Mouse (Mus musculus) layer of hippocampus, adult 18-20 months (tissue): ENCODE data around the gene C1qtnf1. TPM values are rescaled to one million over a fixed set of nuclear protein-coding genes. Genes with fewer than 3 reads are reported as not detected.

Source experiments
- DNase-seq, 2 experiments: peaks; one replicate each; pipeline ENCODE4 v3.0.0; 2022; ENCODE audit warnings: low spot score in 2 of 2
- total RNA-seq, 2 experiments: library from RNA; stranded (reverse); gene quantifications; 2 replicates each; pipeline ENCODE4 v1.2.3; 2021

C1qtnf1 gene
- total RNA-seq, 2 experiments from 2014 or later: 2.0 to 2.9 TPM

DNA sequence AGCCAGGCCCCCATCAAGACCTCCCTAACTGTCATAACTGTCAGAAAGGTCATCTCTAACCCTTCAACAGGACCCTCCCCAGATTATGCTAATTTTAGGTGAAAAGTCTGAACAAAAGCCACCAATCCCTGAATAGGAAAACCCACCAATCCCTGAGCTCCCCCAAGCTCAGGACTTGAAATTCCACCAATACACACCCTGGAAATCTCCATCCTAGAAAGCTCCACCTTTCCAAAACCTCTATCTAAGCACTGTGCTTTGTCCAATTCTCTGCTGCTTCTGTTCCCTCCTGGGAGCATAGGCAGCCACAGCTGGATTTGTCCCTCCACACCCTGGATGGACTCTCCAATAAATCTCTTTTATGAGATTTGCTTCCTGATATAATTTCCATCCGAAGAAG, 45.2 kb downstream of the C1qtnf1 start:
- no peak for DNase-seq

DNA sequence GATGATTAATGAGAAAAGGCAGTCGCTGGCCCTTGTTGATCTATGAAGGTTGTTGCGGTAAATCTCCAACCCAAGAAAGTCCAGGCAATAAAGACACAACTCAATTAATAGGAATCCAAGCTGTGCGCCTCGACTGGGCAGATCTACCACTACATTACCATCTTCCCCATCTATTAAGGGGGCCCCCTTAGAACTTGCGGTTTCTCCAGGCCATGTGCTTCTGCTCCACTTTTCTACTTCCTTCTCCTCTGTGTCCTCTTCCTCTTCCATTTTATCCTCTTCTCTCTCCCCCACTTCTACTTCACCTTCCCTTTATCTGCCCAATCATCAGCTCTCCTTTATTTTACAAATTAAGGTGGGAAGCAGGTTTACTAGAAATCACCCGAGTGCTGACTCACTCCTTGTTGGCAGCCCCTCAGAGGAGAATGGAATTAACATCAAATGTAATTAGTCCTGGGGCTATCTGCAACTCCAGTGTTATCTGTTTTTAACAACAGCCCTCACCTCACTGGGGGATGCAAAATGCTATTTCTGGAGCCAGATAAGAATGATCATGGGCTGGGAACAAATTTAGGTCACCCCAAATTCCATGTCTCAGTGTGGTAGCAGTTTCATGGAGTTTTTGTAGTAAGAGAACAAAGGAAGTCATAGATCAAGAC, 46.0 kb downstream of the C1qtnf1 start:
- no peak for DNase-seq

DNA sequence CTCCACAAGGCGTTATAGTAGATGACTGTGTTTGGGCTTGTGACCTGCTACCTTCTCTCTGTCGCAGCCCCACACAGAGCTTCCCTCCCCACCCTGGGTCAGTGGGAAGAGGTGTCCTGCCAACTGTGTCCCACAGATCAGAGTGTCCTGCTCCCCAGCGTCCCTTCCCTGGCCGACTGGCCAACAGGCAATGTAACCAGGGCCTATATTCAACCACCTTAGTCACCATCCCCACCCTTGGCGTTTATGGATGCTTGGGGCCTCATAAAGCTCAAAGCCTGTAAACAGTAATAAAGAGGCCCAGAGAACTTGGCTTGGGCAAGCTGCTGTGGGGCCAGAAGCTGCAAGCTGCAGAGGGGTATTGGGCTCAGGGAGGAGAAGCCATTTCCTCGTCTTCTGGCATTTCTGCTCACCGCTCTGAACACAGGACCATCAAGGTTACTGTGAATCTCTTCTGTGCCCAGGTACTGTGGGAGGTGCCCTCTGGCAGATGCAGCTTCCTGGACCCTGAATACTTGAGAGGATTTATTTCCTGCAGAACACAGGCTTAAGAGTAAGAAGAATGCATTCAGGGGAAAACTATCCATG, 47.6 kb downstream of the C1qtnf1 start:
- DNase-seq: no peak

DNA sequence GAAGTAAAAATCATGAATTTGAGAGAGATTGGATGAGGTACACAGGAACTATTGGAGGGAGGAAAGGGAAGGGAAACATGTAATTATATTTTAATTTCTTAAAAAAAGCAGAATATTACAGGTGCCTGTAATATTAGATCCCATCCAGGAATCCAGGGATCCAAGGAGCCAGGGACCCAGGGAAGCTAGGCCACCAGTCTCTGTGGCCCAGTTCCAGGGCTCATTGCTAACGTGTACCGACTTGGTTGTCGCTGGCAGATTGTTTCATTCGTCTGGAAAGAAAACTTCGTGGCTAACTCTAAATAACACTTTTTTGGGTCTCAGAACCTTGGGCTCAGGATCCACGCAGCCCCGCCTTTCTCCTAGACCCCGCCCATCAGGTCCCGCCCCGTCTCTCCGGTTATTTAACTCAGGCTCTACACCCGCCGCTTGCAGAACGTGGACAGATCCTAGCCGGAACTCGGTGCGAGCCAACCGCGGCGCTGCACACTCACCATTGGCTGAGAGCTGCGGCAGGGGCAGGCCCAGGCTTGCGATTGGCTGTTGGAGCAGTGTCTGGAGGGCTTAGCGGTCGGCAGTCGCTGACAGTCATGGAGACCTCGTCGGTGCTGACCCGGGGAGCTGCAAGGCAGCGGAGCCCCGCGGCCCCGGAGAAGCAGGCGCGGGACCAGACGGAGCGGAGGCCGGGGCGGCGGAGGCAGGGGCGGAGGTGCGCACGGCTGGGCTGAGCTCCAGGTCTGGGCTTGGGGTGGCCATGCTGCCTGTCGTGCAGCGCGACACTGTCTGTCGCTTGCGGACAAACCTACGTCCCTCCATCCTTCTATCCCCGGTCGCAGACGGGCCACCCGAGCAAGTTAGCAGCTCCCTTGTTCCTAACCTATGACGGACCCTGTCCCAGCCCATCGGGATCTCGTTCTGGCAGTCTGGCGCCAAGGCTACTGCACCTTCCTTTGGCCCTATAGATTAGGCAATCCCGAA, 48.7 kb downstream of the C1qtnf1 start, which contains the start of gene Engase:
Gene Engase (plus strand): TSS at position 434 of the 978 bp plus-strand sequence.
- peak; percentile 95 to 98 for DNase-seq

DNA sequence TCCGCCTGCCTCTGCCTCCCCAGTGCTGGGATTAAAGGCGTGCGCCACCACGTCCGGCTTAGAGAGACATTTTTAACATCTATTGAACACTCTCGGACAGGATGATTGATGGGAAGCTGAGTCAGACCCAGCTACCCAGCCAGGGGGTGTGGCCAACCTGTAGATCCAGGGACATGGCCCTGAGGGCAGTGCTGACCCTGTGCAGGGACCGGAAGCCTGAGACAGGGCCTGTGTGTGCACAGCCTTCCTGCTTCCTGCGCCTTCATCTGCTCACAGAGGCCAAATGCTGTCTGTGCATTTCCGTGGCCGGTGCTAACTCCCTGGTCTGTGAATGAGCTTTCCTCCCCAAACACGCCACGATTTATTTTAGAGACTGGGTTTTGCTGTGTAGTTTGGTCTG, 51.8 kb downstream of the C1qtnf1 start:
- no peak for DNase-seq

DNA sequence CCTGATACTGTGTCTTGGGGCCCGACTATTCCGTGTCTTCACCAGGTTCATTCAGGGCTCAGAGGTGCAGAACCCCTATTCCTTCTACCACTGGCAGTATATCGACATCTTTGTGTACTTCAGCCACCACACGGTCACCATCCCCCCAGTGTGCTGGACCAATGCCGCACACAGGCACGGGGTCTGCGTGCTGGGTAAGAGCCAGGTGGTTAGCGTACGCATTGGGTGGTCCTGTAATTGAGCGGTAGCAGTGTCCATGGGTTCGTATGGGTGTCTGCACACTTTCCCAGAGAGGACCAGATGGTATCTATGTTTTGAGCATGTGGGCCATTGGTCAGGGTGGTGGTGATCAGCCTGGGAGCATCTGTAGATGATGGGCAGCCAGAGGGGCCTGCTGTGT, 53.2 kb downstream of the C1qtnf1 start:
- no peak for DNase-seq

DNA sequence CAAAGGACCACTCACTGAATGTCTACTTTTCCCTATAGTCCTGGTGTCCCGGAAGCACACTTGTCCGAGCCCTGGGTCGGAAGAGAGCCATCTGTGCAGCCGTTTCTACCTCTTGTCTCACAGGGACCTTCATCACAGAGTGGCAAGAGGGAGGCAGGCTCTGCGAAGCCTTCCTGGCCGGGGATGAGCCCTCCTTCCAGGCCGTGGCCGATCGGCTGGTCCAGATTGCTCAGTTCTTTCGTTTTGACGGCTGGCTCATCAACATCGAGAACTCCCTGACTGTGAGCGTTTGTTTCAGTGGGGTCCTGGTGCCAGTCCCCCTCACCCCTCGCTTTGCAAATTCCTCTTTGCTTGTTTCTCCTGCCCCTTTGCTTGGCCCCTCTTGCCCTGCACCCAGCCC, 53.7 kb downstream of the C1qtnf1 start:
- no peak for DNase-seq

DNA sequence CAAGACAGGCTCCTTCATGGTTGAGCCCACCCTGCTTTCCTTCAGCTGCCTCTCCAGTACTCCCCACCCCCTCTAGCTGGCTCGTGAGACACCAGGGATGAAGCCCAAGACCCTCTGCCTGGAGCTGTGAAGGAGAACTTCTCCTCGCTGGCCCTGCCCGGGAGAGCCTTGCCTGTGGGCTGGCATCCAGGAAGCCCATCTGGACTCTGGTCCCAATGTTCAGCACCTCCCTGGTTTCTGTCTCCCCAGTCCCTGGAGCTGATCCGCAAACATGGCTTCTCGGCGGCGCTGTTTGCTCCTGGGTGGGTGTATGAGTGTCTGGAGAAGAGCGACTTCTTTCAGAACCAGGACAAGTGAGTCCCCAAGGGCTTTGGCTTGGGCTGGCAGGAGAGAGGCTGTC, 56.2 kb downstream of the C1qtnf1 start:
- DNase-seq: no peak

DNA sequence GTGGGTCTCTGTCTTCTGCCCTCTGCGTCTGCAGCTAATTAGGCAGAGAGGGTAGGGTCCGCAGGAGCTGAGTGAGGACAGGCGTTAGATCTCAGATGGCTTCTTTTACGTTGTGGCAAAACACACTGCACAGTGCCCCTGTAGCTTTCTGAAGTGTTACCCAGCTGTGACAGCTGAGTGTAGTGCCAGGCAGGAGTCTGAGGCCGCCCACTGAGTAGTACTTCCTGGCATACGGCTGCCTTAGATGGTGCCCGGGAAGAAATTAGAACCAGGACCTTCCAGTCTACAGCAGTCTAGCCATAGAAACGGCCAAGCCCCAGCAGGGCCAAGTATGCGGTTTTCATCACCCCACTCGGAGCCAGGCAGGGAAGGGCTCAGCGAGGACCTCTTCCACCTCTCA, 57.3 kb downstream of the C1qtnf1 start:
- no peak for DNase-seq

DNA sequence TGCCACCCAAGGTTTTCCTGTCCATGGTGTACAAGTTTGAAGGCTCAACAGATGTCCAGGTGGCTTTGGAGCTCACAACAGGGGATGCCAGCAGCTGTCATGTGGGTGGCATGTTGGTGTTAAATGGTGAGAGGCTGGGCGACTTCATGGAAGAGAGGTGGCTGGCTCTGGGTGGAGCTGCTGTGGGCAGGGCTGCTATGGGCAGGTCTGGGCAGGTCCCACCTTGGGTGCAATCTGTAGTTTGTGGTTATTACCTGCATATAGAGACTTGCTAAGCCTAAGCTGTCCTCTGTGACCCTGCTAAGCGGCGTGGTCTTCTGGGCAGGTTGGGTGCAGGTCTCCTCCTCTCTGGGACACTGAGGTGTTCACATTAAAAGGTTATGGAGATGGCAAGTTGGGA, 57.8 kb downstream of the C1qtnf1 start:
- DNase-seq: no peak

DNA sequence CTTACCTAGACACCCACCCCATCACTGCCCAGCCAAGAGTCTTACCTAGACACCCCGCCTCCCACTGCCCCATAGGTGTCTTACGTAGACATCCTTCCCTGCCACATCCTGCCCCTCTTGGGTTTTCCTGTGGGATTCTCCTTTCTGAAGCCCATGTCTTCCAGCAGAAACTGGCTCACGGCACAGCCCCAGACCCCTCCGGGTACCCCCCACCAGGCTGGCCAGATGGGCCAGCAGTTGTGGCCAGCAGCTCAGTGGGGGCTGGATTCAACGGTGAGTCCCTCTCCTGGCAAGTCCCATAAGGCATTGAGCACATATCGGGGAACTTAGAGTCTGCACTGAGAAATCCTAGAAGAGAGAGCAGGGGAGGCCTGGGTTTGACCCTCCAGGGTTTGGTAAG, 58.3 kb downstream of the C1qtnf1 start:
- DNase-seq: no peak

DNA sequence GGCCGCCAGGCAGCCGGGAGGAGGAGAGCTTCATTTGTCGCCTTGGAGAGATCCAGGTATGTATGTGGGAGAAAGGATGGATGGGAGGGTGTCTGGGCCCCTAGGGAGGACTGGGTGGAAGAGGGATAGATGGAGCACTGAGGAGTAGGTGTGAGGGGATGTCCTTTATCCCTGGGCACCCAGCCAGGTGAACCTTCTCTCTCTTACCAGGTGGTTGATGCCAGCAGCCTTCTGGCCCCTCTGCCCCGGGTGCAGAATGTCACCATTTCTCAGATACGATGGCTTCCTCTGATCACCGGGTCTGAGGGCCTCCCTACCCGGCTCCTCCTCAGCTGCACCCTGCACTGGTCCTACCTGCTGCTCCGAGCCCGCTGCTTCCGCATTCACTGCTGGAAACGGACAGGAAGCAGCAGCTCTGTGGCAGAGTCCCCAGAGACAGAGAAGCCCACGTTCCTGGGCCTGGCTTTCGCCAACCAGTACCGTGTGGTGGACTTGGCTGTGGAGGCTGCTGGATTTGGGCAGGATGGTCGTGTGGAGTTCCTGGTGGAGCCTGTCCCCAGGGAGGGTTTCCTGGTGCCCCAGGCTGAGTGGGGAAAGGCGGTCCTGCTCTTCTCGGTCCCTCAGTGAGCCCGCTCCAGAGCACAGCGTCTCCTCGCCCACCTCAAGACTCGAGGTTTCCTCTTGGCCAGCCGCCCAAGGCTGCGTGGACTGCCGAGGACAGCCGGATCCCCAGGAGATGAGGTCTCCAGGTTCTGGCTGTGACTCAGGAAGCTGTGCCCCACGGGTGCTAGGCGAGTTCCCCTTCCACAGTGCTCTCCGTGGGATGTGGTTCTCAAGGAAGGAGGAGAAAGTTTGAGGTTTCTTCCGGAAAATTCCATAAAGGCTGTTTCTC, 59.1 kb downstream of the C1qtnf1 start:
- no peak for DNase-seq

DNA sequence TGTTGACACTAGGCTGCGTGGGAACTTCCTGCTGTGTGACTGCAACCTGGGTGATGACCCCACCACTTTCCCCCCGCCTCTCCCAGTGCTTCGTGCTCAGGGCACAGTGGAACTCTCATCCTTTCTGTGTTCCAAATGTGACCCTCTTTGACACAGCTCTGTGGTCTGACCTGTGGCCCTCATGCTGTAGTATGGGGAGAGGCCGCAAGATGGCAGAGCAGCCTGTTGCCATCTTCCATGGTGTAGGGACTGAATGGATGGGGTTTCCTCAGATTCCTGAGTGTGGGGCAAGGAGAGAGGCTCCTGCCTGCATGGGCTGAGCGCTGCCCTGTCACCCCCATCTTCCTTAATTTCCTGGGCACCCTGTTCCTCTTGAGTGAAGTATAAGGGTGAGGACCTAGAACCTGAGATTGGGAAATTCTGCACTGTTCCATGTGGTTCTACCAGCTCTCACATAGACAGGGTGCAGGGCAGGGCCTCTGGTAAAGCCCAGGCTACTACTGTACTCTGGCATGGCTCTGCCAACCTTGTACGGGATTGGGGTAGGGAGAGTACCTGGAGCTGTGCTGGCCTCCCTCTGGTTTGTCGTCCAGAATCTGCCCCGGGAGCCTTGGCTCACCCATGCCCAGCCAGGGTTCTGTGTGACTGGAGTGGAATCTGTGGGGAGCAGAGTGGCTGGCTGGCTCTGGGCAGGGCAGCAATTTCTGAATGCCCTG, 60.3 kb downstream of the C1qtnf1 start:
- no peak for DNase-seq

DNA sequence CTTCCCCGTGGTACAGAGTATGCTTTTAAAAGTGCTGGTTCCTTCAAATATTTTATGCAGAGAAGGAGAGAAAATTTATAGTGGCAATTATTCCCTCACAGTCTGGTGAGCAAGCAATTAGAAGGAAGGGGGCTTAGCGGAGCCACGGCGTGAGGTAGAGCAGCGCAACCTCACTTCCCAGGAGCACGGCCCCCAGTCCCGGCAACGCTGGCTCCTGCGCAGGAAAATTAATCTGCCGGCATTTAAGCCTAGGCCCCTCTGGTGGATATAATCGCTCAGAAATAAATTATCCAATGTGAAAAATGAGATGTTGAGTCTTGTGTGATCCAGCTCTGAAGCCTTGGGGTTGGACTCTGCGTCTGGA, 60.9 kb downstream of the C1qtnf1 start:
- no peak for DNase-seq

DNA sequence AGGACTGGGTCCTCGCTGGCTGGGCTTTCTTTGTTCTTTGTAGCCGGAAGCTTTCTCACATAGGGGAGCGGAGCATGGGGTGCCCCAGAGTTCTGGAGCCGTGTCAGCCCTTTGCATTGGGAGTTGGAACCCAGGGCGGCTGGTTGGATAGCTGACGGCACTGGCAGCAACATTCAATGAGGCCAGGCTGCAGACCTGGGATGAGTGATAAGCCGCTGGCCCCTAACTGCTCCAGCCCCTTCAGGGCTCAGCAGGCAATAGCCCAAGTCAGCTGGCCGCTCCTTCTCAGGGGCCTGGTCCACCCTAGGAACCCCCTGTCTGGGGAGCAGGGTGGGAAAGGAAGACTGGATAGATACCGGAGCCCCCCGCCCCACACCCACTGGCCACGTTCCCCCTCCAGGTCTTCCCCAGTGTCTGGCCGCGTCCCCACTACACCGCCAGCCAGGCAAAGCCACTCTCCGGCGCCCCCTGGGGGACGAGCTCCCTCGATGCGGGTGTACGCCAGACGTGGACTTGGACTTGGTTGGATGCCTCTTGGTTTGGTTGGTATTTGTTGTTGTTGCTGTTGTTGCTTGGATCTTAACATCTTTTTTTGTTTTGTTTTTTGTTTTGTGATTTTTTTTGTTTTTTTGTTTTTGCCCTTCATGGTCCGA, 62.7 kb downstream of the C1qtnf1 start:
- DNase-seq: peak in 1 of 2 experiments; percentile 70

DNA sequence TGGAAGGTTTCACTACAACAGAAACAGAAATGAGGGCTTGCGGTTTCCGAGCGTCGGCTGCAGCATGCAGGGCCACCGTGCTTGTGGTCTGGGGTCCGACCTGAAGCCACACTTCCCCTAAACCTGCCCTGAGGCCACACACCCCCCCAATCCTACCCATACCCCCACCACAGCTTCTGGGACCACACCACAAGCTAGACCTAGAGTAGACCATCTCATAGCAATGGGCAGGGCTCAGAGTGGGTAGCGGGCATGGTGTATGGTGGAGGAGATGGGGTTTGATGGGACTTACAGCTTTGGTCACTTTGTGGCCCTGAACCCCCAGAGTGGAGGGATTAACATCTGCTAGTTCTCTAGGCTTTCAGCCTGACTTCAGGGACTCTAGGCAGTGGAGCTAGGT, 63.2 kb downstream of the C1qtnf1 start:
- DNase-seq: no peak

DNA sequence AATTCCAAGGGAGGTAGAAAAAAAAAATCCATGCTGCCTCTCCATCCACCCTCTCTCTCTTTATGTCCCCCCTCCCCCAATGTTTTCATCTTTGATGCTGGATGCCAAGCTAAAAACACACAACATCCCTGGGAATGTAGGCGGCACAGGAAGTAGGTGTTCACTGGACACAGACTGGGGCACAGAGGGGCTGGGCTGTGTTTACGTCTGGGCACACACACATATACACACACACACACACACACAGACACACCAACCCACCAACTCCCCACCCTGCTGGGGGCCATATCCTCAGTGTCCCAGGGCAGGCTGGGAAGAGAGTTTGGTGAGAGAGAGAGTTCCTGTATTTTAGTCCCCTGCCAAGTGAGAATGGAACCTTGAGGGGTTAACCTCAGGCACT, 65.5 kb downstream of the C1qtnf1 start:
- no peak for DNase-seq

DNA sequence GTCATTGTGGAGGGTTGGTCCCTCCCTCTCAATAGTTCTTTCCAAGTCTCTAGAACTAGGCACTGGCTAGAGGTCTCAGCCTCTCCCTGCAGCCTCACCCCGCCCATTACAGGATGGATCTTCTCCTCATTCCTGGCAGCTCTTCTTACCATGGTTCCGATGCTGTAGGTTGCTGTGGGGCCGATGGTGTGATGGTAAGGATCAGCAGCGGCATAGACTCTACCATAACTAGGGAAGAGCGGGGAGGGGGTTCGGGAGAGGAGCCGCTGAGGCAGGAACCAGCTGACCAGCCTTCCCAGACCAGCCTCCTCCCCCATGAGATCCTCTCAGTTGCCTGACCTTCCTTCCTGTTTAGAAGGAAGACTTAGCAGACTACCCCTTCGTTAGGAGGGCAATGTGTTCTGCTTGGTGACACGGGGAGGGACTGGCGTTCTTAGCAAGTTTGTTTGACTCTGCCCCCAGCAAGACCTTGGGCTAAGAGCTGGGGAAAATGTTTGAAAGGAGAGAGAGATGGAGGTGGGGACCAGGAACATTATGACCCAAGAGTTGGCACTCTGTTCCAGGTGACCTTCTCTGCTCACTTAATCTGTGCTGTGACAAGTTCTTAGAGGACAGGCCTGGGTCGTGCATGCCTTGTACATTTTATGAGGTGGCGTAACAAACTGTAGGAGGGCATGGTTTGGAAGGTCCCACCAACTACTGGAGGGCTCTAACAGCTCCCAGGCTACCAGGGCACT, 66.2 kb downstream of the C1qtnf1 start:
- no peak for DNase-seq

DNA sequence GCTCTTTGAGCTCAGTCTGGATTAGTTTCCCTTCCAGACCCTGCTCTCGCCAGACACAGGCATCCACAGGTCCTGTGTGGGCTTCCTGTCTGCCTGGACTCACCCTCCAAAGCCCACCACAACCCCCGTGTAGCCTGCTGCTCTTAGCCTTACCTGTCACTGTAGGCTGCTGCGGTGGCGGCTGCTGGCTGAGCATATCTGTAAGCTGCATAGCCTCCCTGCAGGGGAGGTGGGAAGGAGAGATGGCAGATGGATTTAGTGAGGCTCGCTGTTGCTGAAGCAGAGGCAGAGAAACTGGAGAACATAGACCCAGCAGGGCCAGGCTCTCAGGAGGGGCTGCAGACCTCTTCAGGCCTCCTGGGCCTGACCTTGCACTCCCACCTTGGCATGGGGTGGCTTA, 67.1 kb downstream of the C1qtnf1 start:
- no peak for DNase-seq
